Mouse (Mus musculus) cortical plate, adult 2 months (tissue): ENCODE measurements around the gene Exosc1.

Experiments
- CTCF ChIP-seq: fragments of 200-500 bp; IDR thresholded peaks from 2 replicates; pipeline ENCODE4 v1.5.1; 2011; ENCODE audit warnings: mild to moderate bottlenecking, control low read depth, low read length; ENCODE audit not compliant: insufficient read depth; ENCODE audit errors: extremely low read depth
- POLR2A ChIP-seq: fragments of 200-500 bp; IDR thresholded peaks from 2 replicates; pipeline ENCODE4 v1.6.1; 2011; ENCODE audit warnings: mild to moderate bottlenecking, low read length, control low read depth; ENCODE audit not compliant: insufficient read depth; ENCODE audit errors: extremely low read depth

DNA sequence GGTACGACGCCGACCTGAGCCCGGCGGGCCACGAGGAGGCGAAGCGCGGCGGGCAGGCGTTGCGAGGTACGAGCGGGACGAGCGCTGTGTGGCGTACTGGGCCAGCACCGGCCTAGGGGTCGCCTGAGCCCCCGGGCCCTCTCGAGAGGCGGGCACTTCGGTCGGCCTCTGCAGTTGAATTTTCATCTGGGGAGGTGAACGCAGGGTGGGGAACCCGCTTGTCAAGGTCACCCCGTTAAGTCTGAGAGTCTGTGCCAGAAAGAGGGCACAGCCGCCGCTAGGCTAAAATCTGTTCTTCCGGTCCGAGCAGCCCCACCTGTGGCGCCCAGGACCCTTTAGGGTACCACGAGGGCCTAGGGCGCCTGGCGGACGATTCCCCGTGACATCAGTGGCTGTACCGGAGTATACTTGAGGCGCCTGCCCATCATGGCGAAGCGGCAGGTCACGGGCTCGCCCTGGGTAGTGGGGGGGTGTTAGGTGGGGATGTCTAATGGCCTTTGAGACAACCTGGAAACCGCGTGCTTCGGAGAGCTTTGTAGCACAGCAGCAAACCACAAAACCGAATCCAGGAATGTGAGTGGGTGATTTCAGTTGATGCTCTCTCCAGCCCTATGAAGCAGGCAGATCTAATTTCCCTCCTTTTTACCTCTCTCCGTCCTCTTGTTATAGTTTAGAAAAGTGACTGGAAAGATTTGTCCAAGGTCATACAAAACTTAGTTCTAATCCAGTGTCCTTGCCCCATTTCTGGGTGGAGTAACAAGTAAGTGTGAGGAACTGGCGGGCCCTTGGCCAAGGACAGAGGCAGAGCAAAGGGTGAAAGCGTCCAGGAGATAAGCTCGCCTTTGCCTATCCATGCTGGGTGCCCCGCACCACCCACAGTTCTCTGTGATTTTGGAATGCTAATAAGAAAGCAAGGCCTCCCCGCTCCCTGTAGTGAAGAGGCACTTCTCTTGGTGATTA lies 20.8 kb downstream of the Exosc1 start:
- no peak for TF ChIP-seq POLR2A
- no peak for TF ChIP-seq CTCF
